Mouse (Mus musculus): ENCODE data around the gene Josd2.

The Josd2 gene

GRCm38 (mm10) chr7:44497361-44498055 is 29.7 kb downstream of the Josd2 start:
- no peak for DNase-seq (ENCODE audit: low spot score in 2 of 2)

DNA sequence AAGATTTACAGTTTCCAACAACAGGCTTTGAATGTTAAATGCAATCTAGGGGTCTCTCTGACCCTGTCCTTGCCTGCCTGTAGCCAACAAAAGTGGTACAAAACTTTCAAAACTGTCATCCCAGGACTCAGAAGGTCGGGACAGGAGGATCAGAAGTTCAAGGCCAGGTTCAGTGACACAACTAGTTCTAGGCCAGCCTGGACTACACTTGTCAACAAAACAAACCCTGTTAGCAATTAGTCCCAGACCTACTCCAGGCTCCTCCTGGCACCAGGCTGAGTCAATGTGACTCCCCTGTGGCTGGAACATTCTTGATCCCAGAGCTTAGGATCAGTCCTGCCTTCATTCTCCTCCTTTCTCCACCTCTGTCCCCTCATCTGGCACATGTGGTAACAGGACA is 31.1 kb downstream of the Josd2 start:
- DNase-seq (ENCODE audit: low spot score in 2 of 2) = no peak

DNA sequence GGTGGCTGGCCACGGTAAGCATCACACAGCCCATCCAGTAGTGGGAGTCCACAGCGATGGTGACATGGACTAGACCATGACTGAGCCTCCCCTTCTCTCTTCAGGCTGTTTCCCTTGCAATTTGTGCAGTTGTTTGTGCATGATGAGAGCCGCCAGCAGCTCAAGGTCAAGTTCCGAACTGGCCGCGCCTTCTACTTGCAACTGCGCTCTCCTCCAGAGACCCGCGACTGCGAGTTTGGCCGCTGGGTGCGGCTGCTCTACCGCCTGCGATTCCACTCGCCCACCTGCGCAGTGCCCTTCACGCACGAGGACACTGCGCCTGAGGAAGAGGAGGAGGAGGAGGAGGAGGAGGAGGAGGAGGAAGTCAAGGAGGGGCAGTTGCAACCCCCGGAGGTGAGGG is 32.3 kb downstream of the Josd2 start:
- peak in 1 of 2 experiments; percentile 10 for DNase-seq (ENCODE audit: low spot score in 2 of 2)

GRCm38 (mm10) chr7:44501563-44502115 is 33.9 kb downstream of the Josd2 start:
- DNase-seq (ENCODE audit: low spot score in 2 of 2) = peak; percentile 74 to 93

DNA sequence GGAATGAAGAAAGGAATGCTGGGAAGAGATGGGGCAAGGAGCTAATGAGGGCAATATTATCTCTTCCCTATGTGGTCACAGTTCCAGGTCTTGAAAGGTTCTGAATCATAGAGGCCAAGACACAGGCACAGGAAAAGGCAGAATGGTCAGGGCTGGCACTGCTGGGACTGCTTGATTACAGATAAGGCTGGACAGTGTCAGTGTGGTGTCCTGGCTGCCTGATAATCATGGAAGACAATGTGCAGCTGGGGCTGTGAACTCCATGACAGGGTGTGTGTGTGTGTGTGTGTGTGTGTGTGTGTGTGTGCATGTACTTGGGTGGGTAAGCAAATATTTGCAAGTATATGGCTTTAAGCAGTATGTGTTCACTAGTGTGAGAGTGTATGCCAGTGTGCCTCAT is 39.7 kb downstream of the Josd2 start:
- no peak for DNase-seq (ENCODE audit: low spot score in 2 of 2)

- no peak for DNase-seq (ENCODE audit: low spot score in 2 of 2)
Measured at GRCm38 (mm10) chr7:44519240-44519913, 51.6 kb downstream of the Josd2 start.

- no peak for DNase-seq (ENCODE audit: low spot score in 2 of 2)
Measured at GRCm38 (mm10) chr7:44520990-44521389, 53.2 kb downstream of the Josd2 start.

Data from spleen, postnatal 4 days (tissue).